Mouse (Mus musculus): ENCODE results near the gene Cep104. TPM values are rescaled to one million over a fixed set of nuclear protein-coding genes. Genes with fewer than 3 reads are reported as not detected.

Gene Cep104
- polyA plus RNA-seq, 1 experiment from 2014 or later: 13.7 TPM

- peaks cover 7 to 20% of the 10 kb centered on the region in 2 experiments; a peak in 3 of 4 replicates for H3K4me1 ChIP-seq (ENCODE audit: control insufficient read depth in 2 of 2, insufficient read depth in 2 of 2, low read length in 2 of 2)
- H3K27ac ChIP-seq (replicated peaks in 1 of 2; ENCODE audit: control insufficient read depth in 1 of 2, insufficient read depth in 1 of 2, low read depth in 2 of 2, low read length in 2 of 2): no peak overlapping the region
- H3K9me3 ChIP-seq (ENCODE audit: control insufficient read depth, low read length): no peaks in the 10 kb centered on the region
- no peak overlapping the region for H3K9ac ChIP-seq (ENCODE audit: low read length)
- no peak overlapping the region for H3K4me3 ChIP-seq (ENCODE audit: control insufficient read depth in 1 of 2, insufficient read depth in 1 of 2, low read depth in 1 of 2, low read length in 2 of 2)
- H3K36me3 ChIP-seq (ENCODE audit: control insufficient read depth, insufficient read depth, low read length): peaks cover 68% of the 10 kb centered on the region
- WGBS: 92% methylated on average over 11 of the region's 11 CpGs
- no peaks in the 10 kb centered on the region for H3K27me3 ChIP-seq (ENCODE audit: control insufficient read depth, insufficient read depth, low read length)
- no peak for ATAC-seq (ENCODE audit: insufficient number of reproducible peaks, insufficient read depth, low FRiP score, low read depth)
- H3K4me2 ChIP-seq (ENCODE audit: low read length): no peak overlapping the region
Observed at GRCm38 (mm10) chr4:154015476-154015875, 40.5 kb downstream of the Cep104 start.

GRCm38 (mm10) chr4:154019571-154019970, 44.6 kb downstream of the Cep104 start:
- Histone ChIP-seq H3K4me1 (ENCODE audit: control insufficient read depth in 2 of 2, insufficient read depth in 2 of 2, low read length in 2 of 2) (peaks cover 18 to 20% of the 10 kb centered on the region in 2 experiments), H3K27me3 (ENCODE audit: control insufficient read depth, insufficient read depth, low read length) (no peaks in the 10 kb centered on the region), H3K4me2 (ENCODE audit: low read length) (no peak overlapping the region), H3K4me3 (ENCODE audit: control insufficient read depth in 1 of 2, insufficient read depth in 1 of 2, low read depth in 1 of 2, low read length in 2 of 2) (no peak overlapping the region), H3K36me3 (ENCODE audit: control insufficient read depth, insufficient read depth, low read length) (peaks cover 81% of the 10 kb centered on the region), H3K9me3 (ENCODE audit: control insufficient read depth, low read length) (no peaks in the 10 kb centered on the region), H3K27ac (replicated peaks in 1 of 2; ENCODE audit: control insufficient read depth in 1 of 2, insufficient read depth in 1 of 2, low read depth in 2 of 2, low read length in 2 of 2) (no peak overlapping the region), H3K9ac (ENCODE audit: low read length) (no peak overlapping the region)
- ATAC-seq (ENCODE audit: insufficient number of reproducible peaks, insufficient read depth, low FRiP score, low read depth): no peak
- 71% methylated on average over 7 of the region's 7 CpGs for WGBS

- WGBS: 86% methylated on average over 9 of the region's 9 CpGs
- peaks cover 62% of the 10 kb centered on the region for H3K36me3 ChIP-seq (ENCODE audit: control insufficient read depth, insufficient read depth, low read length)
Observed at GRCm38 (mm10) chr4:154021432-154021831, 46.4 kb downstream of the Cep104 start.

GRCm38 (mm10) chr4:154022407-154022806, 47.4 kb downstream of the Cep104 start:
- Histone ChIP-seq H3K36me3 (ENCODE audit: control insufficient read depth, insufficient read depth, low read length) (peaks cover 53% of the 10 kb centered on the region), H3K27me3 (ENCODE audit: control insufficient read depth, insufficient read depth, low read length) (peaks cover 1% of the 10 kb centered on the region; the same call in 1 of the 2 replicates), H3K9ac (ENCODE audit: low read length) (no peak overlapping the region), H3K4me1 (ENCODE audit: control insufficient read depth in 2 of 2, insufficient read depth in 2 of 2, low read length in 2 of 2) (peaks cover 31 to 40% of the 10 kb centered on the region in 2 experiments), H3K4me2 (ENCODE audit: low read length) (no peak overlapping the region), H3K27ac (replicated peaks in 1 of 2; ENCODE audit: control insufficient read depth in 1 of 2, insufficient read depth in 1 of 2, low read depth in 2 of 2, low read length in 2 of 2) (peak overlapping the region in 1 of 2 experiments; percentile 19; a peak in 1 of 4 replicates), H3K4me3 (ENCODE audit: control insufficient read depth in 1 of 2, insufficient read depth in 1 of 2, low read depth in 1 of 2, low read length in 2 of 2) (no peak overlapping the region), H3K9me3 (ENCODE audit: control insufficient read depth, low read length) (no peaks in the 10 kb centered on the region)
- 55% methylated on average over 4 of the region's 4 CpGs for WGBS
- no peak for ATAC-seq (ENCODE audit: insufficient number of reproducible peaks, insufficient read depth, low FRiP score, low read depth)

More at GRCm38 (mm10) chr4:154021432-154021831, 46.4 kb downstream of the Cep104 start:
- H3K27me3 ChIP-seq (ENCODE audit: control insufficient read depth, insufficient read depth, low read length): no peaks in the 10 kb centered on the region; the same call in 1 of the 2 replicates
- H3K9me3 ChIP-seq (ENCODE audit: control insufficient read depth, low read length): no peaks in the 10 kb centered on the region
- no peak for ATAC-seq (ENCODE audit: insufficient number of reproducible peaks, insufficient read depth, low FRiP score, low read depth)
- peaks cover 31 to 38% of the 10 kb centered on the region in 2 experiments for H3K4me1 ChIP-seq (ENCODE audit: control insufficient read depth in 2 of 2, insufficient read depth in 2 of 2, low read length in 2 of 2)
- no peak overlapping the region for H3K27ac ChIP-seq (replicated peaks in 1 of 2; ENCODE audit: control insufficient read depth in 1 of 2, insufficient read depth in 1 of 2, low read depth in 2 of 2, low read length in 2 of 2)
- no peak overlapping the region for H3K4me3 ChIP-seq (ENCODE audit: control insufficient read depth in 1 of 2, insufficient read depth in 1 of 2, low read depth in 1 of 2, low read length in 2 of 2)
- H3K4me2 ChIP-seq (ENCODE audit: low read length): no peak overlapping the region
- H3K9ac ChIP-seq (ENCODE audit: low read length): no peak overlapping the region

- Histone ChIP-seq H3K9ac (ENCODE audit: low read length) (no peak overlapping the region), H3K9me3 (ENCODE audit: control insufficient read depth, low read length) (no peaks in the 10 kb centered on the region), H3K4me3 (ENCODE audit: control insufficient read depth in 1 of 2, insufficient read depth in 1 of 2, low read depth in 1 of 2, low read length in 2 of 2) (no peak overlapping the region), H3K36me3 (ENCODE audit: control insufficient read depth, insufficient read depth, low read length) (peaks cover 48% of the 10 kb centered on the region), H3K4me1 (ENCODE audit: control insufficient read depth in 2 of 2, insufficient read depth in 2 of 2, low read length in 2 of 2) (peaks cover 31 to 40% of the 10 kb centered on the region in 2 experiments), H3K4me2 (ENCODE audit: low read length) (no peak overlapping the region), H3K27me3 (ENCODE audit: control insufficient read depth, insufficient read depth, low read length) (peaks cover 4% of the 10 kb centered on the region; the same call in 1 of the 2 replicates), H3K27ac (replicated peaks in 1 of 2; ENCODE audit: control insufficient read depth in 1 of 2, insufficient read depth in 1 of 2, low read depth in 2 of 2, low read length in 2 of 2) (peak overlapping the region in 1 of 2 experiments; percentile 19; a peak in 1 of 4 replicates)
- no peak for ATAC-seq (ENCODE audit: insufficient number of reproducible peaks, insufficient read depth, low FRiP score, low read depth)
- WGBS: 48% methylated on average over 4 of the region's 4 CpGs
Observed at GRCm38 (mm10) chr4:154022844-154023243, 47.9 kb downstream of the Cep104 start.

GRCm38 (mm10) chr4:154023754-154024601, 49.0 kb downstream of the Cep104 start:
- peaks cover 37% of the 10 kb centered on the region for H3K36me3 ChIP-seq (ENCODE audit: control insufficient read depth, insufficient read depth, low read length)
- H3K27ac ChIP-seq (replicated peaks in 1 of 2; ENCODE audit: control insufficient read depth in 1 of 2, insufficient read depth in 1 of 2, low read depth in 2 of 2, low read length in 2 of 2): peak overlapping the region; percentile 60 to 64
- peak overlapping the region in 1 of 2 experiments; percentile 51; a peak in 2 of 4 replicates for H3K4me3 ChIP-seq (ENCODE audit: control insufficient read depth in 1 of 2, insufficient read depth in 1 of 2, low read depth in 1 of 2, low read length in 2 of 2)
- peaks cover 4% of the 10 kb centered on the region; the same call in 1 of the 2 replicates for H3K27me3 ChIP-seq (ENCODE audit: control insufficient read depth, insufficient read depth, low read length)
- H3K9ac ChIP-seq (ENCODE audit: low read length): peak overlapping the region; percentile 68; the same call in 1 of the 2 replicates
- no peaks in the 10 kb centered on the region for H3K9me3 ChIP-seq (ENCODE audit: control insufficient read depth, low read length)
- ATAC-seq (ENCODE audit: insufficient number of reproducible peaks, insufficient read depth, low FRiP score, low read depth): peak; percentile 56
- peak overlapping the region; percentile 76 for H3K4me2 ChIP-seq (ENCODE audit: low read length)
- 7% methylated on average over 8 of the region's 8 CpGs for WGBS
- H3K4me1 ChIP-seq (ENCODE audit: control insufficient read depth in 2 of 2, insufficient read depth in 2 of 2, low read length in 2 of 2): peaks cover 31 to 40% of the 10 kb centered on the region in 2 experiments

GRCm38 (mm10) chr4:154024729-154025521, 49.9 kb downstream of the Cep104 start:
- no peak for ATAC-seq (ENCODE audit: insufficient number of reproducible peaks, insufficient read depth, low FRiP score, low read depth)
- Histone ChIP-seq H3K36me3 (ENCODE audit: control insufficient read depth, insufficient read depth, low read length) (peaks cover 27% of the 10 kb centered on the region), H3K4me1 (ENCODE audit: control insufficient read depth in 2 of 2, insufficient read depth in 2 of 2, low read length in 2 of 2) (peaks cover 31 to 40% of the 10 kb centered on the region in 2 experiments), H3K27ac (replicated peaks in 1 of 2; ENCODE audit: control insufficient read depth in 1 of 2, insufficient read depth in 1 of 2, low read depth in 2 of 2, low read length in 2 of 2) (peak overlapping the region; percentile 60 to 64), H3K9ac (ENCODE audit: low read length) (peak overlapping the region; percentile 68), H3K4me2 (ENCODE audit: low read length) (peak overlapping the region; percentile 76), H3K9me3 (ENCODE audit: control insufficient read depth, low read length) (no peaks in the 10 kb centered on the region), H3K27me3 (ENCODE audit: control insufficient read depth, insufficient read depth, low read length) (peaks cover 4% of the 10 kb centered on the region; the same call in 1 of the 2 replicates), H3K4me3 (ENCODE audit: control insufficient read depth in 1 of 2, insufficient read depth in 1 of 2, low read depth in 1 of 2, low read length in 2 of 2) (peak overlapping the region; percentile 51 to 60)
- 18% methylated on average over 17 of the region's 17 CpGs for WGBS

Data from heart, embryonic 14.5 days (tissue).